Mouse (Mus musculus): Measurements from ENCODE around the gene Cep57l1. TPM values are rescaled to one million over a fixed set of nuclear protein-coding genes. Genes with fewer than 3 reads are reported as not detected.

The Cep57l1 gene
- polyA plus RNA-seq, 1 experiment from 2014 or later: 13.4 TPM

- Histone ChIP-seq H3K27ac (replicated peaks) (no peak overlapping the region), H3K4me3 (no peak overlapping the region)
- ATAC-seq (ENCODE audit: low read depth): no peak
These were observed 45.8 kb downstream of the Cep57l1 start for GRCm38 (mm10) chr10:41763741-41764385.

GRCm38 (mm10) chr10:41760866-41761265 lies 48.8 kb downstream of the Cep57l1 start:
- Histone ChIP-seq H3K4me3 (no peak overlapping the region), H3K36me3 (no peaks in the 10 kb centered on the region), H3K9me3 (no peaks in the 10 kb centered on the region), H3K4me2 (no peak overlapping the region), H3K27ac (replicated peaks) (no peak overlapping the region), H3K9ac (no peak overlapping the region), H3K4me1 (replicated peaks) (no peaks in the 10 kb centered on the region), H3K27me3 (no peaks in the 10 kb centered on the region)
- ATAC-seq (ENCODE audit: low read depth): no peak
- WGBS: 83% methylated on average over 3 of the region's 3 CpGs

More at GRCm38 (mm10) chr10:41763741-41764385, 45.8 kb downstream of the Cep57l1 start:
- H3K9ac ChIP-seq: no peak overlapping the region
- no peak overlapping the region for H3K4me2 ChIP-seq
- no peaks in the 10 kb centered on the region for H3K36me3 ChIP-seq
- H3K4me1 ChIP-seq (replicated peaks): no peaks in the 10 kb centered on the region
- no peaks in the 10 kb centered on the region for H3K27me3 ChIP-seq
- H3K9me3 ChIP-seq: no peaks in the 10 kb centered on the region
- WGBS: 82% methylated on average over 3 of the region's 3 CpGs

- no peak overlapping the region for H3K4me2 ChIP-seq
- no peak for ATAC-seq (ENCODE audit: low read depth)
- H3K27me3 ChIP-seq: no peaks in the 10 kb centered on the region
- H3K9me3 ChIP-seq: no peaks in the 10 kb centered on the region
- no peaks in the 10 kb centered on the region for H3K36me3 ChIP-seq
- H3K4me3 ChIP-seq: no peak overlapping the region
- H3K4me1 ChIP-seq (replicated peaks): no peaks in the 10 kb centered on the region
- no peak overlapping the region for H3K9ac ChIP-seq
- no peak overlapping the region for H3K27ac ChIP-seq (replicated peaks)
These were observed 51.6 kb downstream of the Cep57l1 start for GRCm38 (mm10) chr10:41758041-41758440.

GRCm38 (mm10) chr10:41757226-41757625 lies 52.4 kb downstream of the Cep57l1 start:
- Histone ChIP-seq H3K27ac (replicated peaks) (no peak overlapping the region), H3K27me3 (no peaks in the 10 kb centered on the region), H3K9me3 (no peaks in the 10 kb centered on the region), H3K36me3 (no peaks in the 10 kb centered on the region), H3K9ac (no peak overlapping the region), H3K4me1 (replicated peaks) (no peaks in the 10 kb centered on the region), H3K4me3 (no peak overlapping the region), H3K4me2 (no peak overlapping the region)
- 95% methylated on average over 5 of the region's 5 CpGs for WGBS
- ATAC-seq (ENCODE audit: low read depth): no peak

GRCm38 (mm10) chr10:41751867-41752480 lies 57.7 kb downstream of the Cep57l1 start:
- Histone ChIP-seq H3K4me3 (no peak overlapping the region), H3K27me3 (no peaks in the 10 kb centered on the region), H3K27ac (replicated peaks) (no peak overlapping the region), H3K36me3 (no peaks in the 10 kb centered on the region), H3K4me1 (replicated peaks) (no peaks in the 10 kb centered on the region), H3K4me2 (no peak overlapping the region), H3K9ac (no peak overlapping the region), H3K9me3 (no peaks in the 10 kb centered on the region)
- whole genome bisulfite sequencing: 87% methylated on average over 14 of the region's 14 CpGs
- no peak for ATAC-seq (ENCODE audit: low read depth)

- Histone ChIP-seq H3K4me1 (replicated peaks) (peaks cover 4% of the 10 kb centered on the region), H3K9me3 (no peaks in the 10 kb centered on the region), H3K4me3 (no peak overlapping the region), H3K27me3 (no peaks in the 10 kb centered on the region), H3K36me3 (no peaks in the 10 kb centered on the region), H3K9ac (no peak overlapping the region), H3K4me2 (no peak overlapping the region), H3K27ac (replicated peaks) (no peak overlapping the region)
- ATAC-seq (ENCODE audit: low read depth): no peak
- WGBS: 83% methylated on average over 3 of the region's 3 CpGs
These were observed 60.4 kb downstream of the Cep57l1 start for GRCm38 (mm10) chr10:41749306-41749705.

- H3K9ac ChIP-seq: no peak overlapping the region
- H3K27ac ChIP-seq (replicated peaks): no peak overlapping the region
- H3K4me2 ChIP-seq: no peak overlapping the region
- WGBS: 80% methylated on average over 5 of the region's 5 CpGs
- H3K27me3 ChIP-seq: no peaks in the 10 kb centered on the region
- no peaks in the 10 kb centered on the region for H3K9me3 ChIP-seq
- no peak overlapping the region for H3K4me3 ChIP-seq
- ATAC-seq (ENCODE audit: low read depth): no peak
- peaks cover 4% of the 10 kb centered on the region for H3K4me1 ChIP-seq (replicated peaks)
- H3K36me3 ChIP-seq: no peaks in the 10 kb centered on the region
These were observed 63.1 kb downstream of the Cep57l1 start for GRCm38 (mm10) chr10:41746554-41746953.

GRCm38 (mm10) chr10:41744006-41744405 lies 65.7 kb downstream of the Cep57l1 start:
- ATAC-seq (ENCODE audit: low read depth): no peak
- Histone ChIP-seq H3K27ac (replicated peaks) (no peak overlapping the region), H3K27me3 (no peaks in the 10 kb centered on the region), H3K4me1 (replicated peaks) (peaks cover 4% of the 10 kb centered on the region), H3K9me3 (no peaks in the 10 kb centered on the region), H3K4me3 (no peak overlapping the region), H3K36me3 (no peaks in the 10 kb centered on the region), H3K9ac (no peak overlapping the region), H3K4me2 (no peak overlapping the region)
- 82% methylated on average over 4 of the region's 4 CpGs for whole genome bisulfite sequencing

- H3K4me3 ChIP-seq: no peak overlapping the region
- H3K27ac ChIP-seq (replicated peaks): no peak overlapping the region
- H3K4me2 ChIP-seq: no peak overlapping the region
- no peak for ATAC-seq (ENCODE audit: low read depth)
- WGBS: 98% methylated on average over 2 of the region's 2 CpGs
- no peaks in the 10 kb centered on the region for H3K4me1 ChIP-seq (replicated peaks)
- no peaks in the 10 kb centered on the region for H3K27me3 ChIP-seq
- peaks cover 13% of the 10 kb centered on the region; the same call in 1 of the 2 replicates for H3K36me3 ChIP-seq
- H3K9me3 ChIP-seq: no peaks in the 10 kb centered on the region
- H3K9ac ChIP-seq: no peak overlapping the region
These were observed 69.5 kb downstream of the Cep57l1 start for GRCm38 (mm10) chr10:41740221-41740620.

GRCm38 (mm10) chr10:41737245-41737644 lies 72.4 kb downstream of the Cep57l1 start:
- 95% methylated on average over 16 of the region's 16 CpGs for WGBS
- Histone ChIP-seq H3K4me2 (no peak overlapping the region), H3K9ac (no peak overlapping the region), H3K36me3 (peaks cover 13% of the 10 kb centered on the region; the same call in 1 of the 2 replicates), H3K27me3 (no peaks in the 10 kb centered on the region), H3K4me3 (no peak overlapping the region), H3K9me3 (no peaks in the 10 kb centered on the region), H3K4me1 (replicated peaks) (no peaks in the 10 kb centered on the region), H3K27ac (replicated peaks) (no peak overlapping the region)
- no peak for ATAC-seq (ENCODE audit: low read depth)

- no peak overlapping the region for H3K4me2 ChIP-seq
- WGBS: 78% methylated on average over 6 of the region's 6 CpGs
- peaks cover 18% of the 10 kb centered on the region for H3K36me3 ChIP-seq
- ATAC-seq (ENCODE audit: low read depth): no peak
- no peak overlapping the region for H3K4me3 ChIP-seq
- no peaks in the 10 kb centered on the region for H3K27me3 ChIP-seq
- H3K9me3 ChIP-seq: no peaks in the 10 kb centered on the region
- no peak overlapping the region for H3K9ac ChIP-seq
- no peaks in the 10 kb centered on the region for H3K4me1 ChIP-seq (replicated peaks)
- no peak overlapping the region for H3K27ac ChIP-seq (replicated peaks)
These were observed 74.3 kb downstream of the Cep57l1 start for GRCm38 (mm10) chr10:41735398-41735797.

- Histone ChIP-seq H3K4me2 (no peak overlapping the region), H3K4me1 (replicated peaks) (no peaks in the 10 kb centered on the region), H3K4me3 (no peak overlapping the region), H3K9me3 (no peaks in the 10 kb centered on the region), H3K36me3 (peaks cover 17% of the 10 kb centered on the region), H3K27ac (replicated peaks) (no peak overlapping the region), H3K9ac (no peak overlapping the region), H3K27me3 (no peaks in the 10 kb centered on the region)
- ATAC-seq (ENCODE audit: low read depth): no peak
- 97% methylated on average over 3 of the region's 3 CpGs for WGBS
These were observed 76.5 kb downstream of the Cep57l1 start for GRCm38 (mm10) chr10:41733214-41733613.

- H3K27ac ChIP-seq (replicated peaks): no peak overlapping the region
- H3K9ac ChIP-seq: no peak overlapping the region
- H3K27me3 ChIP-seq: no peaks in the 10 kb centered on the region
- no peaks in the 10 kb centered on the region; the same call in 1 of the 2 replicates for H3K9me3 ChIP-seq
- no peaks in the 10 kb centered on the region for H3K4me1 ChIP-seq (replicated peaks)
- 88% methylated on average over 4 of the region's 4 CpGs for WGBS
- H3K36me3 ChIP-seq: peaks cover 11% of the 10 kb centered on the region
- no peak for ATAC-seq (ENCODE audit: low read depth)
- no peak overlapping the region for H3K4me3 ChIP-seq
- no peak overlapping the region for H3K4me2 ChIP-seq
These were observed 77.7 kb downstream of the Cep57l1 start for GRCm38 (mm10) chr10:41731932-41732331.

Measured in neural tube, embryonic 13.5 days (tissue).